Mouse (Mus musculus) limb, embryonic 13.5 days (tissue): ENCODE data around the gene Pin1. TPM values are rescaled to one million over a fixed set of nuclear protein-coding genes. Genes with fewer than 3 reads are reported as not detected.
"Not testable (repeated sequence)": the region's sequence is repeated elsewhere in the genome, so short reads cannot be mapped to it uniquely, and the experiment has no call there.

Experiments used
- ATAC-seq: fragments of 200-750 bp; cut with Nextera tagmentation; 2 replicates; pipeline ENCODE4 v1.8.0; 2017; ENCODE audit warnings: low read depth, moderate number of reproducible peaks, moderate TSS enrichment; ENCODE audit not compliant: low FRiP score
- H3K27ac ChIP-seq: fragments of 300-500 bp; sonication (generic); 2 replicates; pipeline ENCODE4 v1.5.1; 2015; ENCODE audit warnings: inconsistent platforms, mild to moderate bottlenecking, moderate library complexity
- H3K27me3 ChIP-seq: fragments of 300-500 bp; sonication (generic); 2 replicates; pipeline ENCODE4 v1.6.1; 2015; ENCODE audit warnings: mild to moderate bottlenecking, inconsistent platforms
- H3K36me3 ChIP-seq: fragments of 300-500 bp; sonication (generic); 2 replicates; pipeline ENCODE4 v1.6.1; 2015; ENCODE audit warnings: inconsistent platforms, mild to moderate bottlenecking, moderate library complexity
- H3K4me1 ChIP-seq: fragments of 300-500 bp; sonication (generic); 2 replicates; pipeline ENCODE4 v1.6.1; 2015; ENCODE audit warnings: inconsistent platforms
- H3K4me2 ChIP-seq: fragments of 300-500 bp; sonication (generic); replicated peaks from 2 replicates; pipeline ENCODE4 v1.6.1; 2015; ENCODE audit warnings: inconsistent platforms, mild to moderate bottlenecking, moderate library complexity
- H3K4me3 ChIP-seq: fragments of 300-500 bp; sonication (generic); 2 replicates; pipeline ENCODE4 v1.5.1; 2015; ENCODE audit warnings: moderate library complexity, mild to moderate bottlenecking, inconsistent platforms
- H3K9ac ChIP-seq: fragments of 300-500 bp; sonication (generic); 2 replicates; pipeline ENCODE4 v1.6.1; 2015; ENCODE audit warnings: mild to moderate bottlenecking, inconsistent platforms
- H3K9me3 ChIP-seq: fragments of 300-500 bp; sonication (generic); 2 replicates; pipeline ENCODE4 v1.6.1; 2016; ENCODE audit warnings: inconsistent platforms
- WGBS: fragments of 180-500 bp; shearing (Covaris S2); methylation state at CpG from one replicate; pipeline ENCODE4 v1.1.7; 2015; 5-methylcytosine and 5-hydroxymethylcytosine counted together
- polyA plus RNA-seq: library from polyadenylated mRNA; unstranded; fragments of >200 nt; fragmentation: Nextera tagmentation; extraction: Ambion mirVana; gene quantifications from 2 replicates; pipeline ENCODE4 v1.2.1, GENCODE M21; 2015

Pin1 gene
- 49.9 and 50.5 TPM in 2 replicates for polyA plus RNA-seq

DNA sequence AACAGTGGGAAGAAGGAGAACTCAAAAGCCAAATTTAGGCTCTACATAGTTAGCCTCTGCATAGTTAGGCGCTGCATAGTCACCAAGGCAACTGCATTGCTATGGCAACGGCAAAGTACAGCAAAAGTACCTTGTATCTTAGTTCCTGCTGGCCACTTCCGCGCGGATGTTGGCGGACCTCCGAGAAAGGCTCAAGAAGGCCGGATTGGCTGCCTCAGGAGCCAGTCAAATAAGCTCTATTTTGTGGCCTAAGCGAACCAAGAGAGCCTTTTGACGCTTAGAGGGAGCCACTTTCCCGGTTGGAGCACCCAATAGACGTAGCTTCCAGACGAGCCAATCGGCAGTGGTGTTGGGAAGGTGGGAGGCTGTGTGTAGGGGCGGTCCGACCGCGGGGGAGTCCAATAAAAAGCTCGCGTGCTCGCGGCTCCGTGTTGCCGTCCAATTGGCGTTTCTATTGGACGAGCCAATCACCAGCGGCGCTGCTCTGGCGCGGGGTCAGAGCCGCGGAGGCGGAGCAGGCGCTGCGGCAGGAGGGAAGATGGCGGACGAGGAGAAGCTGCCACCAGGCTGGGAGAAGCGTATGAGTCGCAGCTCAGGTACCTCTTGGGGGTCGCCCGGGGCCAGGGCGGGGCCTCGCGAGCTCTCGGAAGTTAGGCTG lies at the start of gene Pin1:
Gene Pin1 (plus strand): TSS at position 494 of the 658 bp plus-strand sequence.
- under 1% methylated on average over 45 of the region's 45 CpGs for WGBS
- peak within 1 kb of the TSS; percentile 33; the same call in 1 of the 2 replicates for H3K27ac ChIP-seq
- peak within 1 kb of the TSS; percentile 92 for H3K4me3 ChIP-seq
- H3K36me3 ChIP-seq, result peaks cover 54% of the 10 kb centered on the region
- H3K4me1 ChIP-seq, result peaks cover 26% of the 10 kb centered on the region
- H3K4me2 ChIP-seq, result peak within 1 kb of the TSS; percentile 81
- H3K9me3 ChIP-seq, result no peaks in the 10 kb centered on the region
- H3K27me3 ChIP-seq, result no peaks in the 10 kb centered on the region
- peak; percentile 100 for ATAC-seq
- peak within 1 kb of the TSS; percentile 93 for H3K9ac ChIP-seq

DNA sequence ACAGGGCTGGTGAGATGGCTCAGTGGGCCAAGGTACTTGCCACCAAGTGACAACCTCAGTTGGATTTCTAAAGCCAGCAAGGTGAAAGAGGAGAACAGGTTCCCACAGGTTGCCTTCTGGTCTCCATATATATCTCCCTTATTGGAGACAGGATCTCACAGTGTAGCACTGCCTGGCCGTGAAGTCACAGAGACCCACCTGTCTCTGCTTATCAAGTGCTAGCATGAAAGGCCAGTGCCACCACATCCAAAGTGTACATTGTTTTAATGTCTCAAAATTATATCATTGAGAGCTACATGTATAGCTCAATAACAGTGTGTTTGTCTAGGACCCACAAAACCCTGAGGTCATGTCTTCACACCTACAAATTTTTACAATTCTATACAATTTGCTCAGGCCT lies 45.6 kb upstream of the Pin1 start:
- H3K9me3 ChIP-seq, result no peaks in the 10 kb centered on the region
- no peak overlapping the region for H3K9ac ChIP-seq
- H3K36me3 ChIP-seq, result peaks cover 19% of the 10 kb centered on the region
- peak overlapping the region; percentile 70; the same call in 1 of the 2 replicates for H3K4me3 ChIP-seq
- H3K27ac ChIP-seq, result no peak overlapping the region
- H3K27me3 ChIP-seq, result no peaks in the 10 kb centered on the region
- H3K4me2 ChIP-seq, result peak overlapping the region; percentile 75; the same call in 1 of the 2 replicates
- no peak for ATAC-seq
- H3K4me1 ChIP-seq, result no peaks in the 10 kb centered on the region
- 92% methylated on average over 1 of the region's 1 CpGs for WGBS

DNA sequence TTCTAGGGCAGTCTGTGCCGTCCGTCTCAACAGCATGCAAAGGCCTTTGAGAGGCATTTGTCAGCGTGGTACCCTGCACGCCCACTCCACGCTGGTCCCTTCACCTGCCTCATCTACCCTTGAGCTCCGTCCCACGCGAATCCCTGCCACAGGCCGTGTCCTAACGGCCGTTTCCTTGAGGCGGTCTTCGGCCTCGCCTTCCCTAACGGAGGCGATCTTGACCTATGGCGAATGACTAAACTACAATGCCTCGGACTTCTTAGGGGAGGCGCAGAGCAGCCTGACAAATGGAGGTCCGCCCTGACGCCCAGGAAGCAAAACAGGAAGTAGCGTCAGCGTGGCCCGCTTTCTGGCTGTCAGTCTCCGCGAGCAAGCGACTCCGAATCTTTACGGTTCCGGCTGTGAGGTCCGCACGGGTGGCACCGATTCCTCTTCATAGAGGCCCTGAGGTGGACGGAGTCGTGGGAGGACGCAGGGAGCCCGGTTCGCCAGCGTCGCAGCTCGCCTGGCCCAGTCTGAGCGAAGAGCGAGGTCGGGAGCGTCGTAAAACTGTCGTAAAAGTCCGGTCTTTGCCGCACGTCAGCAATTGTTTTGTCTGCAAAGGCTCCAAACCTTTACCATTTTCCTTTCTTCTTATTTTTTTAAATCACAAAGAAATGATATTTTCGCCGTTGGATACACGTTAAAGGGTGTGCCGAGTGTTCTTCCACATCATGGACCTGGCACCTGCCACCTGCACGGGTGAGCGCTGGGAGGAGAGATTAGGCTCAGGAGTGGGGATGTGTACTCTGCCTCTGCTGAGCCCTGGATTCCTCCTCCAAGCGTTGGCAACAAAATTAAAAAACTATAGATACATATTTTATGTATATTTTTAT lies 44.6 kb upstream of the Pin1 start:
- no peaks in the 10 kb centered on the region for H3K9me3 ChIP-seq
- H3K9ac ChIP-seq, result peak overlapping the region; percentile 86
- peak overlapping the region; percentile 96 for H3K27ac ChIP-seq
- H3K4me3 ChIP-seq, result peak overlapping the region; percentile 70
- peaks cover 14% of the 10 kb centered on the region for H3K36me3 ChIP-seq
- WGBS, result under 1% methylated on average over 57 of the region's 57 CpGs
- peak; percentile 89 for ATAC-seq
- peak overlapping the region; percentile 75 for H3K4me2 ChIP-seq
- no peaks in the 10 kb centered on the region for H3K27me3 ChIP-seq
- H3K4me1 ChIP-seq, result no peaks in the 10 kb centered on the region

DNA sequence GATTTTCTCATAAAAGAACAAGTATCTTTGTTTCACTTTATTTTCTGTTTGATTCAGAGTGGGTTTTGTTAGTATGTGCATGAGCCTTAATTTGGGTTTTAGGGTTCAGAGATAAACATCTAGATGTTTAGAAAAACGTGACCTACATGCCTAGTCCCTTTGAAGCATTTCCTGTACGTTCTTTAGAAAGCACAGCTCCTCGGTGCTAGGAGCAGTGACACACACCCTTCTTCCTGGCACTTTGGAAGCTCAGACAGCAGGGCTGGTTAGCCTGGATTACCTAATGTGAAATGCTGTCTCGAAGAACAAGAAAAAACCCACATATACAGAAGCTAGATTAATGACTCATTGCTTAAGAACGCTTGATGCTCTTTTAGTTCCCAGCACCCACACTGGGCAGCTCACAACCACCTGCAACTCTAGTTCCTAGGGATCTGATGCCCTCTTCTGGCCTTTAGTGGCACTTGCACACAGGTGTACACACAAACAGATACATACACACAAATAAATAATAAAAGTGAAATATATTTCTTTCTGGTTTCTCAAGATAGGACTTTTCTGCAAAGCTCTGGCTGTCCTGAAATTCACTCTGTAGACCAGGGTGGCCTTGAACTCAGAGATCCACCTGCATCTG lies 41.9 kb upstream of the Pin1 start:
- H3K27ac ChIP-seq, result no peak overlapping the region
- H3K4me1 ChIP-seq, result no peaks in the 10 kb centered on the region
- no peak for ATAC-seq
- no peak overlapping the region for H3K9ac ChIP-seq
- H3K4me2 ChIP-seq, result no peak overlapping the region
- no peak overlapping the region for H3K4me3 ChIP-seq
- peaks cover 11% of the 10 kb centered on the region for H3K36me3 ChIP-seq
- no peaks in the 10 kb centered on the region for H3K27me3 ChIP-seq
- WGBS, result 84% methylated on average over 5 of the region's 5 CpGs
- no peaks in the 10 kb centered on the region for H3K9me3 ChIP-seq

DNA sequence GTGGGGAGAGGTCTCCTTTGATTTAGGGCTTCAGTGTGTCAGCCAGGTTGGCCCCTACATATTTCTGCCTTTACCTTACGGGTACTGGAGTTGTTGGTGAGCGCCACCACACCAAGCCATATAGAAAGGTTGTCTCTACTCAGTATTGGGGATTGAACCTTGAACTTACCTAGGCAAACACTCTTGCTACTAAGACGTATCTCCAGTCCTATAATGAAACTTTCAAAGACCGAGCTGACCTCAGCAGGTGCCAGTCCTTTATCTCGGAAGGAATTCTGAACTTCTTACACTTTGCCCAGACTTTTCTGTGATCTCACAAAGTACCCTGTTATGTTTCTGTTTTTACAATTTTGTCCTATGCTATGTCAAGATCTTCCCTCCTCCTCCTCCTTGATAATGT lies 39.9 kb upstream of the Pin1 start:
- Histone ChIP-seq H3K4me2 (no peak overlapping the region), H3K4me3 (no peak overlapping the region), H3K9ac (no peak overlapping the region), H3K36me3 (peaks cover 11% of the 10 kb centered on the region), H3K27me3 (no peaks in the 10 kb centered on the region), H3K9me3 (no peaks in the 10 kb centered on the region), H3K27ac (no peak overlapping the region), H3K4me1 (no peaks in the 10 kb centered on the region)
- ATAC-seq, result no peak
- 78% methylated on average over 5 of the region's 5 CpGs for WGBS

DNA sequence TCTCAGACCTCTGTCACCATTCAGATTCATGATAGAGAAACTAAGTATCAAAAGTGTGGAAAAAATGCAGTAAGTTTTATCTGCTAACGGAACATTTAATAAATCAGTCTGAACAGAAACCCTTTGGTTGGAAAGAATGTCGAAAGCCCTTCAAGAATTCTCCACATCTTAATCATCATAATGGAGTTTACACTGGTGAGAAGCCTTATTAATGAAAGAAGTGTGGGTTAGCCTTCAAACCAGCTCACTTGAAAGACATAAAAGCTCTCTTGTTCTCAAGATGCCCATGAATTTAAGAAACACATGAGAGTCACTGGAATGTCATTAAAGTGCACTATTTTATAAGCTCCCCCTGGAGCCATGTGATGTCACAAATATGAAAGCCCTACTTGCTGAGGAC lies 35.2 kb upstream of the Pin1 start:
- Histone ChIP-seq H3K4me1 (no peaks in the 10 kb centered on the region), H3K27ac (no peak overlapping the region), H3K27me3 (no peaks in the 10 kb centered on the region), H3K4me2 (no peak overlapping the region), H3K9me3 (no peaks in the 10 kb centered on the region), H3K36me3 (0 out of 2 replicates have a peak, but pooled peaks cover 7% of the 10 kb centered on the region), H3K9ac (no peak overlapping the region), H3K4me3 (no peak overlapping the region)
- ATAC-seq, result no peak
- WGBS, result 69% methylated on average over 2 of the region's 2 CpGs

DNA sequence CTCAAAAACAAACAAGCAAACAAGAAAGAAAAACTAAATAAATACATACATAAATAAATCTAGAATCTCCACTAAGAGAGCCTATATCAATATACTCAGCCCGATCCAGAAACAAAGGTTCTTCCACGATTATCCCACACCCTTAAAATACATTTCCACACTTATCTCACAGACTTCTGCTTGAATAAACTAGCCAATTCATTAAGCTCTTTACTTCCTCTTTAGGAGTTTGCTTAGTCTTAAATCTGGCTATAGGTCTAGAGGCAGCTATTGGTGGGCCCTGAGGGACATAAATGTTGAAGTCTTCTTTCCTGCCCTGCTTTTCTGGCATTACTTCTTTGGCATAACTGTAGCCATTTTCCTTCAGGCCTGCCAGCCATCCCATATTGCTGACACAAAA lies 20.6 kb upstream of the Pin1 start:
- 96% methylated on average over 2 of the region's 2 CpGs for WGBS
- Histone ChIP-seq H3K27ac (no peak overlapping the region), H3K4me3 (no peak overlapping the region), H3K9me3 (0 out of 2 replicates have a peak, but pooled peaks cover 6% of the 10 kb centered on the region), H3K9ac (no peak overlapping the region), H3K4me1 (no peaks in the 10 kb centered on the region), H3K4me2 (no peak overlapping the region), H3K36me3 (peaks cover 4% of the 10 kb centered on the region; the same call in 1 of the 2 replicates), H3K27me3 (no peaks in the 10 kb centered on the region)
- no peak for ATAC-seq

DNA sequence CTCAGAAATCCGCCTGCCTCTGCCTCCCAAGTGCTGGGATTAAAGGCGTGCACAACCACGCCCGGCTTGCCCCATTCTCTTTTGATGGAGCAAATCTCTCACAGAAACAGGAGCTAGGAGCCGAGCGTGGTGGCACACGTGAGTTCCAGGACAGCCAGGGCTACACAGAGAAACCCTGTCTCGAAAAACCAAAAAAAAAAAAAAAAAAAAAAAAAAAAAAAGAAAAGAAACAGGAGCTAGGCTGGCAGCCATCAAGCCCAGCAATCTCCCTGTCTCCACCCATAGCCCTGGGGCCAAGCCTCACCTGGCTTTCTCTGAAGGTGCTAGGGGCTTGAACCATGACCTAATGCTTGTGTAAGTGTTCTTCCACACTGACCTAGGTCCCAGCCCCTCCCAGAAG lies 16.2 kb upstream of the Pin1 start:
- not testable (repeated sequence) for H3K27ac ChIP-seq, ATAC-seq, H3K4me2 ChIP-seq, H3K9ac ChIP-seq, H3K4me3 ChIP-seq, H3K27me3 ChIP-seq, H3K9me3 ChIP-seq, H3K4me1 ChIP-seq
- H3K36me3 ChIP-seq, result peaks cover 24% of the 10 kb centered on the region
- WGBS, result 92% methylated on average over 8 of the region's 8 CpGs

DNA sequence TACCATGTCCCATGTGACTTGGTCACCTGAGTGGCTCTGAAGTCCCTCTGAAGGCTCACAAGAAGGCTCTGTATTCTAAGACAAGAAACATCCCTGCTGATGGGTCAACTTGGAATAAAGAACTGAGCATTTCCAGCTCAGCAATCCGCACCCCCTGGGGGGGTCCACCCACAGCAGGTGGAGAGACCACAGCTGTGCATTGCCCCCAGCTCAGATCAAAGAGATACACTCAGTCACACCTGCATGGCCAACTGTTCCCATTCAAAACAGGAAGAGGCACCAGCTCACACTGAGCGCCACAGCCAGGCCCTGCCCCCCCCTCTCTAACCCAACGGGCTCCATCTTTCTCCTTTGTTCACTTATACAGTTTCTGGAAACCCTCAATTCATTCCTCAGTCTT lies 15.6 kb upstream of the Pin1 start:
- Histone ChIP-seq H3K4me2 (no peak overlapping the region), H3K4me3 (no peak overlapping the region), H3K27me3 (no peaks in the 10 kb centered on the region), H3K9me3 (0 out of 2 replicates have a peak, but pooled peaks cover 6% of the 10 kb centered on the region), H3K27ac (no peak overlapping the region), H3K4me1 (peaks cover 7% of the 10 kb centered on the region), H3K36me3 (peaks cover 24% of the 10 kb centered on the region), H3K9ac (no peak overlapping the region)
- WGBS, result 69% methylated on average over 3 of the region's 3 CpGs
- ATAC-seq, result no peak

DNA sequence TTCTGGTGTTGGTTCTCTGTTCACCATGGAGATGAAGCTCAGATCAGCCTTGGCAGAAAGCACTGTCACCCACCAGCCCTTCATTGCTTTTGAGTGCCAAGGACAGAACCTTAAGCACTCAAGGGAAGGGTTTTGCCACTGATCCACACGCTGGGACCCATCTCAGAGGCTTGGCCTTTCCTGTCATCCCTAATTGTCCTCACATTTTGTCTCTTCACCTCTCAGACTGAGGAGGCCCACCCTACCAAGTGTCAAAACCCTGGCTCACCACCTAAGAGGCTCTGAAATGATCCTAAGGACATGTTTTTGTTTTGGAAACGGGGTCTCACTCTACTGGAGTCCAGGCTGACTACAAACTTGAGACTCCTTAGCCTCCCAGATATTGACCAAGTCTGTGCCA lies 15.1 kb upstream of the Pin1 start:
- WGBS, result 78% methylated on average over 2 of the region's 2 CpGs
- Histone ChIP-seq H3K9ac (no peak overlapping the region), H3K4me2 (no peak overlapping the region), H3K36me3 (peaks cover 24% of the 10 kb centered on the region), H3K27ac (no peak overlapping the region), H3K4me1 (peaks cover 12% of the 10 kb centered on the region), H3K27me3 (no peaks in the 10 kb centered on the region), H3K4me3 (no peak overlapping the region), H3K9me3 (0 out of 2 replicates have a peak, but pooled peaks cover 5% of the 10 kb centered on the region)
- ATAC-seq, result no peak

DNA sequence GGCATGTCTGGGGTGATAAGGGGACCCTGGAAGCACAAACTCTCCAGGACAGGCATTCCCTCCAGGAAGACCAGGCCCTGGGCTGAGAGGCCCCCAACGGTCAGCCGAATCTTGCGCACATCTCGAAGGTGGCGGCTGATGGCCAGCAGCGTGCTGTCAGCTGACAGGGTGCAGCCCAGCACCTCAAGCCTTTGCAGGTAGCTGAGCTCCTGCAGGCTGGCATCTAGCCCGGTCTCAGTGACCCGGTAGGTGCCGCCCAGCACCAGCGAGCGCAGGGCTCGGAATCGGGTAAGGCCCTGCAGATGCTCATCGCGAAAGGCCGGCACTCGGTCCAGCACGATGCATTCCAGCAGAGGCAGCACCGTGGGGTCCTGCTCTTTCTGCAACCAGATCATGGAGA lies 13.3 kb upstream of the Pin1 start:
- WGBS, result 96% methylated on average over 19 of the region's 19 CpGs
- no peak for ATAC-seq
- no peaks in the 10 kb centered on the region for H3K27me3 ChIP-seq

DNA sequence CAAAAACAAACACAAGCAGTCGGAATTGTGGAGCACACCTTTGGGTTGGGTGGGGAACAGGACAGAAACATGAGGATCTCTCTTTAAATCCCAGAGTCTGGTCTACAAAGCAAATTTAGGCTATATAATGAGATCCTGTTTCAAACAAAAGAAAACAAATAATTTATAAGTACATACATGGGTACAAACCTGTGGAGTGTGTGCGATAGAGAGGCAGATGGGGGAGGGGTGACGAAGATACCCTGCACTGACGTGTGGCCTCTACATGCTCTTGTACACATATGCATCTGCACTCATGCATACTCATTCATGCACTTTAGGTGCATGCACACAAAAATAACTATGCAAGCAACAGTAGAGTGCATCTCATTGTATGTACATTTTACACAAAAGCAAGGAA lies 12.4 kb upstream of the Pin1 start:
- Histone ChIP-seq H3K27me3 (no peaks in the 10 kb centered on the region), H3K4me1 (peaks cover 19% of the 10 kb centered on the region), H3K4me2 (no peak overlapping the region), H3K4me3 (no peak overlapping the region), H3K36me3 (peaks cover 24% of the 10 kb centered on the region), H3K9me3 (no peaks in the 10 kb centered on the region), H3K9ac (no peak overlapping the region), H3K27ac (no peak overlapping the region)
- 86% methylated on average over 4 of the region's 4 CpGs for WGBS
- no peak for ATAC-seq

More for the DNA sequence above, 13.3 kb upstream of the Pin1 start:
- Histone ChIP-seq H3K9me3 (no peaks in the 10 kb centered on the region), H3K36me3 (peaks cover 24% of the 10 kb centered on the region), H3K27ac (no peak overlapping the region), H3K9ac (no peak overlapping the region), H3K4me2 (no peak overlapping the region), H3K4me1 (peaks cover 14% of the 10 kb centered on the region), H3K4me3 (no peak overlapping the region)
